24 mouse cellular contexts compared by ENCODE assay signal in the genomic region with DNA sequence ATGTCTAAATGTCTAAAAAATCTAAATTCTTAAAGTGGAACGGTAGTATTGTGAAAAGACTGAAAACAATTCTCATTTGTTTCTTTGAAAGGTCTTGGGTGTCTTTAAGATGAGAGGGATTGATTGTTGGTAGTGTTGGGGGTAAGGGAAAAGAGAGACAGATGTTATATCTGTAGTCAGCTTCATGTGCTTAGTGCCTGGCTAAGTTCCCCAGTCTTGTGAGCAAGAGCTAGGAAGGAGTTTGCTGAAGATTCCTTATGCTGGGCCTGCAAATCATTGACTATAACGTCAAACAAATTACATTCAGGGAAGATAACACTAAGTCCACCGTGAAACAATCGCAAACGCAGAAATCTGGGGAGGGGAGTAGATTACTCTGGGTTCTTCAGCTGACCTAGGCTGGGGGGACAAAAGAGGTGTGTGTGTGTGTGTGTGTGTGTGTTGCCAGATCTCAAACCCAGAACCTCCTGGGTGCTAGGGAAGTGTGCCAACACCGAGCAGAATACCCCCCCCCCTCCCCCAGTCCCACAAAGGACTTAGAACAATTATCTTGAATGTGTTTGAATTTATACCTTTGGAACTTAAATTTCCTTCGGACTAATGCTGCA. TPM values are rescaled to one million over a fixed set of nuclear protein-coding genes. Genes with fewer than 3 reads are reported as not detected.
DNase-seq lines count a peak whose midpoint lies in the region; ATAC-seq and TF ChIP-seq lines count a peak whose summit lies in the region.
"Had no signal": no experiment of that assay in that cellular context is flagged by ENCODE, and none has a peak within 500 bp of the region (broad histone marks: within the 10 kb centered on the region; RNA-seq: fewer than 3 reads in every experiment).

No protein-coding gene starts in this region.

- no peak overlapping the region for H3K27ac ChIP-seq in forebrain, embryonic 10.5 days
- H3K27ac ChIP-seq in forebrain, embryonic 16.5 days (ENCODE audit: low read length), result no peak overlapping the region
- H3K27ac ChIP-seq in kidney, adult 2 months (ENCODE audit: insufficient read depth, low read depth, low read length), result no peak overlapping the region
- 0 out of 2 replicates have a peak overlapping the region, but pooled peaks have one; percentile 29 for H3K27ac ChIP-seq in intestine, embryonic 16.5 days (ENCODE audit: low read length)
- H3K27ac ChIP-seq: embryonic facial prominence, embryonic 12.5 days; hindbrain, embryonic 14.5 days; layer of hippocampus, adult 2 months; liver, embryonic 14.5 days; lung, embryonic 15.5 days; macrophage; midbrain, embryonic 12.5 days had no signal

- peaks cover 37% of the 10 kb centered on the region for H3K4me1 ChIP-seq in forebrain, embryonic 10.5 days
- peaks cover 13% of the 10 kb centered on the region for H3K4me1 ChIP-seq in forebrain, embryonic 16.5 days (replicated peaks; ENCODE audit: control insufficient read depth, insufficient read depth, low read length)
- 0 out of 2 replicates have a peak, but pooled peaks cover 3% of the 10 kb centered on the region for H3K4me1 ChIP-seq in kidney, adult 2 months (ENCODE audit: control insufficient read depth, insufficient read depth, low read length)
- no peaks in the 10 kb centered on the region for H3K4me1 ChIP-seq in intestine, embryonic 16.5 days (ENCODE audit: control insufficient read depth, insufficient read depth, low read length)

- TF ChIP-seq CTCF in kidney, adult 2 months (conservative IDR thresholded peaks at IDR 0.05; ENCODE audit: insufficient read depth, insufficient read length, low read depth, low read length), result no peak
- no peak for TF ChIP-seq CTCF in brain, embryonic 14.5 days (IDR thresholded peaks at IDR 0.05; ENCODE audit: borderline replicate concordance, extremely low read depth, insufficient read depth, insufficient read length)

- H3K36me3 ChIP-seq in forebrain, embryonic 10.5 days (replicated peaks), result no peaks in the 10 kb centered on the region
- H3K36me3 ChIP-seq in forebrain, embryonic 16.5 days (ENCODE audit: control insufficient read depth, insufficient read depth), result no peaks in the 10 kb centered on the region
- H3K36me3 ChIP-seq in kidney, adult 2 months (ENCODE audit: control insufficient read depth, insufficient read depth, low read length), result no peaks in the 10 kb centered on the region
- no peaks in the 10 kb centered on the region for H3K36me3 ChIP-seq in intestine, embryonic 16.5 days (ENCODE audit: control insufficient read depth, insufficient read depth, low read length)
- H3K36me3 ChIP-seq: embryonic facial prominence, embryonic 12.5 days; G1E; lung, embryonic 15.5 days; midbrain, embryonic 12.5 days had no signal

- DNase-seq in forebrain, embryonic 10.5 days (ENCODE audit: extremely low spot score, low spot score), result peak; percentile 15
- peak; percentile 13 for DNase-seq in kidney, adult 2 months
- no peak for DNase-seq in kidney, adult 11 months
- DNase-seq in brain, embryonic 14.5 days (ENCODE audit: low read depth), result peak; percentile 28
- no peak for DNase-seq in lung, postnatal 14 days
- no peak for DNase-seq in spleen, adult 18-20 months
- DNase-seq: adrenal gland, postnatal 25 days; cerebellum, adult 11-12 months; cerebellum, postnatal 25 days; gastrocnemius, postnatal 25 days; kidney, adult 18-20 months; kidney, postnatal 10 days; layer of hippocampus, postnatal 36 days; thymus, postnatal 36 days had no signal

- no peak for ATAC-seq in forebrain, embryonic 16.5 days
- ATAC-seq in intestine, embryonic 16.5 days, result no peak

- no peak overlapping the region for H3K9ac ChIP-seq in forebrain, embryonic 16.5 days (replicated peaks; ENCODE audit: low read depth, low read length)
- H3K9ac ChIP-seq in intestine, embryonic 16.5 days (ENCODE audit: low read depth, low read length), result no peak overlapping the region
- H3K9ac ChIP-seq: embryonic facial prominence, embryonic 12.5 days; hindbrain, embryonic 14.5 days; liver, embryonic 14.5 days; lung, embryonic 15.5 days; midbrain, embryonic 12.5 days had no signal

- H3K27me3 ChIP-seq in forebrain, embryonic 10.5 days (ENCODE audit: poor library complexity, severe bottlenecking), result peaks cover 100% of the 10 kb centered on the region
- peaks cover 59% of the 10 kb centered on the region for H3K27me3 ChIP-seq in forebrain, embryonic 16.5 days (replicated peaks; ENCODE audit: control insufficient read depth, insufficient read depth, low read length)
- H3K27me3 ChIP-seq in kidney, adult 2 months (replicated peaks; ENCODE audit: control insufficient read depth, insufficient read depth, low read length), result peaks cover 14% of the 10 kb centered on the region
- peaks cover 26% of the 10 kb centered on the region; the same call in 1 of the 2 replicates for H3K27me3 ChIP-seq in intestine, embryonic 16.5 days (replicated peaks; ENCODE audit: control insufficient read depth, insufficient read depth, low read length)

- TF ChIP-seq POLR2A in kidney, adult 2 months (IDR thresholded peaks at IDR 0.05; ENCODE audit: low read depth, low read length), result no peak
- TF ChIP-seq POLR2A in brain, embryonic 14.5 days (IDR thresholded peaks at IDR 0.05; ENCODE audit: borderline replicate concordance, extremely low read depth, insufficient read depth, insufficient read length, poor library complexity, severe bottlenecking), result no peak

- no peak overlapping the region for H3K4me3 ChIP-seq in forebrain, embryonic 10.5 days
- H3K4me3 ChIP-seq in forebrain, embryonic 16.5 days (replicated peaks; ENCODE audit: low read length), result no peak overlapping the region
- H3K4me3 ChIP-seq in kidney, adult 2 months (ENCODE audit: insufficient read depth, low read depth, low read length), result no peak overlapping the region
- H3K4me3 ChIP-seq in intestine, embryonic 16.5 days (ENCODE audit: low read length), result no peak overlapping the region
- H3K4me3 ChIP-seq: embryonic facial prominence, embryonic 12.5 days; layer of hippocampus, adult 2 months; lung, embryonic 15.5 days; midbrain, embryonic 12.5 days had no signal

- no peak overlapping the region for H3K4me2 ChIP-seq in forebrain, embryonic 16.5 days (ENCODE audit: low read length)
- peak overlapping the region; percentile 91; the same call in 1 of the 2 replicates for H3K4me2 ChIP-seq in intestine, embryonic 16.5 days (ENCODE audit: low read depth, low read length)
- H3K4me2 ChIP-seq: embryonic facial prominence, embryonic 12.5 days; hindbrain, embryonic 14.5 days; lung, embryonic 15.5 days; midbrain, embryonic 12.5 days had no signal

- H3K9me3 ChIP-seq in forebrain, embryonic 10.5 days, result no peaks in the 10 kb centered on the region
- H3K9me3 ChIP-seq in forebrain, embryonic 16.5 days (ENCODE audit: control insufficient read depth, low read length), result 0 out of 2 replicates have a peak, but pooled peaks cover 4% of the 10 kb centered on the region
- H3K9me3 ChIP-seq in intestine, embryonic 16.5 days (ENCODE audit: control insufficient read depth, low read length), result no peaks in the 10 kb centered on the region
- H3K9me3 ChIP-seq: embryonic facial prominence, embryonic 12.5 days; lung, embryonic 15.5 days; midbrain, embryonic 12.5 days had no signal

- 4% methylated on average over 7 of the region's 7 CpGs for WGBS in forebrain, embryonic 10.5 days
- under 1% methylated on average over 7 of the region's 7 CpGs for WGBS in forebrain, embryonic 16.5 days
- 8% methylated on average over 7 of the region's 7 CpGs for WGBS in kidney, adult 2 months
- WGBS in intestine, embryonic 16.5 days, result 5% methylated on average over 7 of the region's 7 CpGs

RNA-seq across cellular contexts. Expression of a gene that starts 12.5 kb away (rescaled TPM):
- 11.1 and 15.3 TPM in 2 replicates for polyA plus RNA-seq in forebrain, embryonic 10.5 days (2016; fragmentation: Nextera tagmentation; extraction: Ambion mirVana)
- polyA plus RNA-seq in forebrain, embryonic 16.5 days (2015; fragmentation: Nextera tagmentation; extraction: Ambion mirVana), result 0.86 and 4.9 TPM in 2 replicates
- 9.9 and 10.5 TPM in 2 replicates for polyA plus RNA-seq in kidney, adult 2 months (2012; rRNA removed)
- polyA plus RNA-seq in brain, embryonic 14.5 days (2012; rRNA removed), result 17.2 and 18.6 TPM in 2 replicates
- 28.1 and 29.0 TPM in 2 replicates for polyA plus RNA-seq in intestine, embryonic 16.5 days (2015; fragmentation: Nextera tagmentation; extraction: Ambion mirVana)
- polyA plus RNA-seq: G1E, macrophage had no signal

Comparison
In these comparisons a context has a peak if more than half of its experiments do, and no peak if none do; other contexts are left out.
1. DNase-seq: peak in forebrain, embryonic 10.5 days (single experiment), kidney, adult 2 months (single experiment) and brain, embryonic 14.5 days (single experiment); none in kidney, adult 11 months (single experiment), lung, postnatal 14 days (single experiment) and spleen, adult 18-20 months (0 of 2).